Mouse (Mus musculus) erythroblast, embryonic 14.5 days (primary cell): ENCODE data around the gene Galnt16.

ENCODE experiments used
- GATA1 ChIP-seq: IDR thresholded peaks from 2 replicates; pipeline ENCODE4 v1.6.1; 2012; ENCODE audit warnings: low read length, inconsistent platforms, mixed read lengths
- TAL1 ChIP-seq: IDR thresholded peaks from 3 replicates; pipeline ENCODE4 v1.6.1; 2012; ENCODE audit warnings: low read length, inconsistent platforms, mixed read lengths

GRCm38 (mm10) chr12:80602432-80602831 is 84.4 kb downstream of the Galnt16 start:
- TF ChIP-seq TAL1 (no peak), GATA1 (no peak)
